Mouse (Mus musculus) spleen, postnatal 36 days (tissue): ENCODE measurements around the gene Asxl1.

Experiments used
- DNase-seq, 2 experiments: peaks; one replicate each; pipeline ENCODE4 v3.0.0; 2022; ENCODE audit warnings: low spot score in 2 of 2, mixed read lengths in 1 of 2

Asxl1 gene

GRCm38 (mm10) chr2:153411557-153411956 is 65.9 kb downstream of the Asxl1 start:
- DNase-seq = no peak

DNA sequence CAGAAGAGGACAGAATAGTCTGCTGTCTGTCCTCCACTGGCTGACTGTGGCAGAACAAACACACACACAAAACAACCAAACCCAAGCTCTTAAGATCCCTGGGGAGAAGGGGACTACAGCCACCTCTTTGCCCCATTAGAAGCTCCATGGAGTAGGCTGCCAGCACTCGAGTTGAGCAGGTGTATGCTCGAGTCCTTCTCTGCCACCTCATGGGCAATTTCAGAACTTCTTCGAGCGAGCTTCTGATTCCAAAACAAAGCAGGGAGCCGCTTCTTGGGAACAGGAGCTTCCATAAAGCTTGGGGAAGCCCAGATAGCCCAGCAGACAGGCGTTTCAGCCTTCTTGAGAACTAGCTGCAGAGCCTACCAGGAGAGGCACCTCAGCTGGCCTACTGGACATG is 66.9 kb downstream of the Asxl1 start:
- DNase-seq = no peak

GRCm38 (mm10) chr2:153414607-153415006 is 69.0 kb downstream of the Asxl1 start:
- peak; percentile 13 to 19 for DNase-seq

DNA sequence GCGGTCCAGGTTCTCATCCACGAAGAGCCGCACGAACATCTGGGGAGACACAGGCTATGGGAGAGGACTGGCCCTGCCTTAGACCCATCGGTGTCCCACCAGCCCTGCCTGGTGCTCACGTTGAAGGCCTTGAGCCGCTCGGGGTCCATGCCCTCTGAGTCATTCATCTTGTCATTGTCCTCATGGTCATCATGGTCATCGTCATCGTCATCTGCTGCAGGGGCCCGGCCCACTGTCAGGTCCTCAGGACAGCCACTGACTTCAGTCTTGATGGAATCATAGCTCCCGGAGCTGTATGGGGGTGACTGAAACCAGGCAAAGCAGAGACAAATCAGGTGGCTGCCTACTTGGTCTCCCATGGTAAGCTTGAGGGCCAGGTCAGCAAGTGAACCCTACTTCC is 72.2 kb downstream of the Asxl1 start:
- DNase-seq = no peak

- DNase-seq = no peak
Observed at GRCm38 (mm10) chr2:153418381-153418780, 72.8 kb downstream of the Asxl1 start.

- no peak for DNase-seq
Observed at GRCm38 (mm10) chr2:153421233-153421632, 75.6 kb downstream of the Asxl1 start.

- no peak for DNase-seq
Observed at GRCm38 (mm10) chr2:153422051-153422450, 76.4 kb downstream of the Asxl1 start.

- DNase-seq = no peak
Observed at GRCm38 (mm10) chr2:153423113-153423512, 77.5 kb downstream of the Asxl1 start.

DNA sequence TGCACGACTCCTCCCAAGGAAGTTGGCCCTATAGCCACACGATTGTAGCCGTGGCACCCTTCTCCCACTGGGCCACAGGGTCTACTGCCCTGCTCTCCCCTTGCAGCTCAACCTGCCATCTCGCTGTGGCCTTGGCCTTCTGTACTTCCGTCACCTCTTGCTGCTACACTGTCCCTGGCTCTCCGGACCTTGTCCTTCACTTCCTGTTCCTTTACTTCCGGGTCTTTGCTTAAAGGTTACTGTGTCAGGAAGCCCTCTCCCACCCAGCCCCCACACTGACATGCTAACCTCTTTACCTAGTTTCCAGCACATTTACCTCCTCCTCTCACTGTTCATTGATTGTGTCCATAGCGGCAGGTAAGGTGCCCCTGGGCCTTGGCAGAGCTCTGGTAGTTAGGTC is 78.9 kb downstream of the Asxl1 start:
- DNase-seq = no peak

DNA sequence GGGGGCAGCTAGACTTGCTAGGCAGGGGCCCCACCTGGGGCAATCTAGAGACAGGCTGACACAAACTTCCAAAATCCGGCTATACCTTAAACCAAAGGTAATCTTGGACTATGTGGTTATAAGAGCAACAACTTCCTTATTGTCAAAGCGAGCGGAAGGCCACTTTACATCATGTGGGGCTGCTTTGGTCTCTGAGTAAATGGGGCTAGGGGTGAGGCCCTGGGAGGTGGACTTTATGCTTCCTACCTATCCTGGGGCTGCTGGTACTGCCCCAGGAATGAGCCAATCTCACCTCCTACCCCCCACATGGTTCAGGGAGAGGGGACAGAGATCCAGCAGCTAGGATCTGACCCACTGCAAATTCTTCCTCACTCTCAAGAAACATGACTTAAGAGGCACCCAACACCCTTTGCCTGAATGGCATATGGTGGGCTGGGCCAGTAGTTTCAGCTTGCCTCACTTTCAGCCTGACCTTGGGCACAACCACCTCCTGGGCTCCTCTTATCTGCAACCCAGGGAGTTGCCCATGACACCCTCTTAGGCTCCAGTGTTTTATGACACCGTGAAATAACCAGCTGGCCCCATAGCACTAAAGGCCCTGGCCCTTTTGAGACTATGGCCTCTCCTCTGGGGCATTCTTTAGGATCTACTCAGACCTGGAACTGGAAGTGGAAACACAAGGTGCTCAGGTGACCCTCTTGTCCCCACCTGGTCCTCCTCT is 79.7 kb downstream of the Asxl1 start:
- DNase-seq = no peak

- DNase-seq = no peak
Observed at GRCm38 (mm10) chr2:153425998-153426670, 80.5 kb downstream of the Asxl1 start.

DNA sequence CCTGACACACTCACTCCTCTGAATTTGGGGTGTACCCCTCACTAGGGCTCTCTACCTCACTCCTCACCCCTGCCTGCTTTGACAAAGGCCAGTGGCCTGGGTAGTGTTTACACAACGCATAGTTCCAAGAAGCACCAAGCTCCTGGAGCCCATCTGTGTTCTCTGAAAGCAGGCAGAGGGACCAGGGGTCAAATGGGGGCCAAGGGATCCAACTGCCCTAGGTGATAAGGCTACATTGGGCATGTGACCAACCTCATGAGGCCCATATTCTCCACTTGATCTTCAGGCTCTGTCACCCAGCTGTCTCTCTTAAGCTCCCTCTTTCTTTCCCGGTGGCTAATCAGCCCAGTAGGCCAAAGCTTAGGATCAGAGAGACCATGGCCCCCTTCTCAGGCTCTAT is 81.3 kb downstream of the Asxl1 start:
- no peak for DNase-seq

GRCm38 (mm10) chr2:153428485-153428884 is 82.9 kb downstream of the Asxl1 start:
- DNase-seq = no peak

DNA sequence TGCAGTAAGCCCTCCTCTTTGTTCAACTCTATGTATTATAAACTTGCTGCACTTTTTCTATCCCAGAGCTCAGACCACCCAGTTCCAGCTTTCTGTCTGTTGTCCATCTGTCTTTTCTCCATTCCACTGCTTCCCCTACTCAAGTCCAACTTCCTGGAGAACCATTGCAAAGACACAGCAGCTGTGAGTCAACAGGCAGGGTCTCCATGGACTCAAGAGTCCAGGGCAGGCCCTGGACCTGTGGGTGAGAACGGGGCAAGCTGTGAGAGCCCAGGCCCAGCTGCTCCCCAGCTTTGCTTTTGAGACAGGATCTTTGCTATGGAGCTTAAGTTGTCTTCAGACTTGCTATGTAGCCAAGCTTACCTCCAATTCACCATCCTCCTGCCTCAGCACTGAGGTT is 84.9 kb downstream of the Asxl1 start:
- DNase-seq = no peak

DNA sequence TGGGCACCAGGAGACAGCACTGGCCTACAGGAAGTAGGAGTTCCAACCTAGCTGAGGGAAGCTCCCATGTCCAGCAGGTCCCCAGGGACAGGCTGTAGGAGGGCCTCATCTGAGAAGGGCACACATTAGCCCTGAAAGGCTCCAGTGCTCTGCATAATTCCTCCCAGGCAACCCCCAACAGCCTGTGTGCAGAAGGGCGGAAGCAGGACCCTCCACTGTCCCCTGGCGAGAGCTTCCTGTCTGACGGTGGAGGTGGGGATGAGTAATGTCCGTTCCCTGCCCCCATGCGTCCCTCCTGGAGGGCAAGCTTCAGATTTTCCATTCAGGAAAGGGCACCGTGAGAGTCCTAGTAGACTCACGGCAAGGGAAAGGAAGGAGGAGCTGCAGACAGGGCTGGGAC is 86.9 kb downstream of the Asxl1 start:
- DNase-seq = no peak

DNA sequence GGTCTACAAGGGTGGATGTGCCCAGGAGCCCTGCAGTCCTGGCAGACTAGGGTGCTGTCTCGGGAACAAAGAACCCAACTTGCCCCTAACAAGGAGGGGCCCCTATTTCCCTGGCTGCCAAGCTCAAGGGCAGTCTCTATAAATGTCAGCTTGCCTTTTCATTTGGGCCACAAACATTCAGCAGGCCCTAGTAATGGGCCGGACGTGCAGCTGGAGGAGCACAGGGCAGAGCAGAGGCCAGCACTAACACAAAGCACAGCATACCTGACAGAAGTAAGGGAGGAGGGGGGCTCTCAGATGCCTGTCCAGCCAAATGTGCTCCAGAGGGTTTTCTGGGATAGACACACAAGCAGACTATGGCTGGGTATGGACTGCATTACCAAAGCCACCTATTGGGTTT is 88.2 kb downstream of the Asxl1 start:
- no peak for DNase-seq

DNA sequence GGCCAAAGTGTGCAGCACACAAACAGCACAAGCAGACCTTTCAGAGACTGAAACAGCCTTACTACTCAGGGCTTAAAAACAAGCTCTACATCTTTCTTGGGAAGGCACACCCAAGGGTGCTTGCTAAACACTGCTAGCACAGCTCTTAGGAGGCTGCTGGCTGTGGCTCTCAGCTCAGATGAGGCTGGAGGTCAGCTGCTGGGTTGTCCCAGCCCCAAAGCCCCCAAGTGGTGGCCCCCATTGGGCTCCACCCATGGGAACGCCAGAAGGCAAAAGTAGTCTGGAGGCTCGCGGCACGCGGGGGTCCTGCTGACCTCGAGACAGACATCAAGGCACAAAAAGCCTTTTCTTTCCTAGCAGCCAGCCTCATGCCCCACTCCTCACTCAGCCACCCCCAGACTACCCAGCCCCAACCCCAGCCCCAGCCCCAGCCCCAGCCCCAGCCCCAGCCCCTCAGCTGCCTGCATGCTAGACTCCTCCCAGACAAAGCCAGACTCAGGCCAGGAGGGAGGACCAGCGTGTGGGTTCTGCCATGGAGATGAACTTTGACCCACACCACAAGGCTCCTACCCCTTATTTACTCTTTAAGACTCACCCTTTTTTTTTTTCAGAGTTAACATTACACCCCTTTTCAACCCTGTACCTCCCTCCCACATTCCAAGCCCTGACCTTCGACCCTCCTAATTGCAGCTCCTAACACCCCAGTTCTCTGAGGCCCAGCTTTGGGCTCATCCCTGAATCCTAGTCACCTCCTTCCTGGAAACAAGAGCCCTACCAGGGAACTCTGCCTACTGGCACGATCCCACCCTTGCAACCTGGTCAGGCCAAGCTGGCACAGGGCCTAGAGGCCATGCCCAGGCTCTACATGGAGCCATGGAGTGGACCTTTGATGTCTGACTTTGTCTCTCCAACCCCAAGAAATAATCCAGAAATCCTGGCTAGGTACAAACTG is 89.5 kb downstream of the Asxl1 start:
- DNase-seq = no peak

GRCm38 (mm10) chr2:153436641-153437305 is 91.1 kb downstream of the Asxl1 start:
- no peak for DNase-seq

- DNase-seq = no peak
Observed at GRCm38 (mm10) chr2:153437306-153437659, 91.7 kb downstream of the Asxl1 start.

DNA sequence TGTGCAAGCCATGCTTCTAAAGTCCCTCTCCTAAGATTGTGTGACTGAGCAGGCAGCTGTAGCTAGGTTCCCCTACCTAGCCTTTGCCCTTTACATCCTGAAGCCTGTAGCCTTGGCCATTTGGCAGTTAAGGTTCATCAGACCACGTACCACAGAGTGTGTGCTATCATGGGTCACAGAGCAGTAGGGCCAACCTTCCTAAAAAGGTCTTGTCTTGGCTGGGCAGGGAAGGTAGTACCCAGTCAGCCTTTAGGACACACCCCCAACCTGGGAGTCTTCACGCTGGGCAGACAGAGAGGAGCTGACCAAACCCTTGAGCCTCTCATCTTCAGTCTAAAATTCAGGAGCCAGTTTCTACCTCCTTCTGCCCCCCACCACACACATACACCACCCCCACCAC is 95.1 kb downstream of the Asxl1 start:
- DNase-seq = no peak

DNA sequence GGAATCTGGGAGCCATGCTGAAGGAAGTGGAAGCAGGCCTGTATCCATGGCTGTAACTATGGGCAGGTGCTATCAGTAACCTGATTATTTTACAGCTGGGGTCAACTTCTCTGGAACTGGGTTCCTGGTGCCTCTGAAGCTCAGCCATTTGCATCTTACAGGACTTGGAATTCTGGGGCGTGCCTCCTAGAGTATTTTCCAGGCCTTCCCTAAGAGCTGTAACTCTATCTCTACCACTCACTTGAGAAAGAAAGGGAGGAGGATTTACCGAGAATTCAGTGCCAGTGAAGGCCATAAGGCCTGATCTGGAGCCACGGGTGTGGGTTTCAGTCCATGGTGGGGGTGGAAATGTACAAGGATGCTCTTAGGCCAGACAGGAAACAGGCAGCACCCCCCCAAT is 95.6 kb downstream of the Asxl1 start:
- DNase-seq = no peak

- DNase-seq = no peak
Observed at GRCm38 (mm10) chr2:153442720-153443119, 97.1 kb downstream of the Asxl1 start.
